Mouse (Mus musculus) frontal cortex, postnatal 25 days (tissue): ENCODE measurements around the gene Filip1.

Experiments used
- DNase-seq, 2 experiments: peaks; one replicate each; pipeline ENCODE4 v3.0.0; 2022; ENCODE audit warnings: low spot score in 2 of 2

Filip1 gene

GRCm38 (mm10) chr9:79910166-79910565, 102.5 kb downstream of the Filip1 start:
- no peak for DNase-seq

- DNase-seq: no peak
Observed at GRCm38 (mm10) chr9:79898815-79899214, 113.8 kb downstream of the Filip1 start.

- DNase-seq: no peak
Observed at GRCm38 (mm10) chr9:79894665-79895064, 118.0 kb downstream of the Filip1 start.

- no peak for DNase-seq
Observed at GRCm38 (mm10) chr9:79893841-79894612, 118.6 kb downstream of the Filip1 start.

- no peak for DNase-seq
Observed at GRCm38 (mm10) chr9:79892183-79892582, 120.5 kb downstream of the Filip1 start.

GRCm38 (mm10) chr9:79890488-79890887, 122.2 kb downstream of the Filip1 start:
- no peak for DNase-seq

GRCm38 (mm10) chr9:79889132-79889531, 123.5 kb downstream of the Filip1 start:
- DNase-seq: no peak

- no peak for DNase-seq
Observed at GRCm38 (mm10) chr9:79885244-79886210, 127.1 kb downstream of the Filip1 start.

- no peak for DNase-seq
Observed at GRCm38 (mm10) chr9:79883139-79883538, 129.5 kb downstream of the Filip1 start.

- no peak for DNase-seq
Observed at GRCm38 (mm10) chr9:79880031-79880430, 132.6 kb downstream of the Filip1 start.

GRCm38 (mm10) chr9:79875522-79876131, 137.0 kb downstream of the Filip1 start:
- no peak for DNase-seq

GRCm38 (mm10) chr9:79872598-79872997, 140.1 kb downstream of the Filip1 start:
- DNase-seq: no peak

GRCm38 (mm10) chr9:79869512-79869911, 143.1 kb downstream of the Filip1 start:
- no peak for DNase-seq

- no peak for DNase-seq
Observed at GRCm38 (mm10) chr9:79865998-79866397, 146.7 kb downstream of the Filip1 start.

GRCm38 (mm10) chr9:79862544-79862943, 150.1 kb downstream of the Filip1 start:
- no peak for DNase-seq

- no peak for DNase-seq
Observed at GRCm38 (mm10) chr9:79847099-79847498, 165.6 kb downstream of the Filip1 start.

GRCm38 (mm10) chr9:79842615-79843014, 170.0 kb downstream of the Filip1 start:
- DNase-seq: no peak

- DNase-seq: no peak
Observed at GRCm38 (mm10) chr9:79842028-79842427, 170.6 kb downstream of the Filip1 start.

- DNase-seq: no peak
Observed at GRCm38 (mm10) chr9:79831294-79831693, 181.4 kb downstream of the Filip1 start.

- no peak for DNase-seq
Observed at GRCm38 (mm10) chr9:79830874-79831273, 181.8 kb downstream of the Filip1 start.

- no peak for DNase-seq
Observed at GRCm38 (mm10) chr9:79829842-79830800, 182.5 kb downstream of the Filip1 start.
